Mouse (Mus musculus) frontal cortex, postnatal 10 days (tissue): Measurements from ENCODE around the gene Rarg.
A peak's percentile ranks its signal among the peaks of the same experiment; 100 is the strongest.
"Not testable (repeated sequence)": the region's sequence is repeated elsewhere in the genome, so short reads cannot be mapped to it uniquely, and the experiment has no call there.

ENCODE experiments used
- DNase-seq, 2 experiments: peaks; one replicate each; pipeline ENCODE4 v3.0.0; 2022; ENCODE audit warnings: low spot score in 2 of 2, mixed read lengths in 1 of 2

Rarg gene

GRCm38 (mm10) chr15:102238543-102239259 is 18.6 kb downstream of the Rarg start:
- no peak for DNase-seq

GRCm38 (mm10) chr15:102235371-102236027 is 21.8 kb downstream of the Rarg start:
- DNase-seq = no peak

GRCm38 (mm10) chr15:102233896-102234295 is 23.4 kb downstream of the Rarg start:
- no peak for DNase-seq

- no peak for DNase-seq
Observed at GRCm38 (mm10) chr15:102232764-102233163, 24.6 kb downstream of the Rarg start.

- no peak for DNase-seq
Observed at GRCm38 (mm10) chr15:102231748-102232147, 25.6 kb downstream of the Rarg start, which contains the start of gene Itgb7. Gene Itgb7 (minus strand): TSS chr15:102231944.

- DNase-seq = no peak
Observed at GRCm38 (mm10) chr15:102230408-102231321, 26.7 kb downstream of the Rarg start.

GRCm38 (mm10) chr15:102225619-102226018 is 31.7 kb downstream of the Rarg start:
- DNase-seq = not testable (repeated sequence)

GRCm38 (mm10) chr15:102224992-102225617 is 32.2 kb downstream of the Rarg start:
- DNase-seq = no peak

GRCm38 (mm10) chr15:102224186-102224991 is 32.9 kb downstream of the Rarg start:
- peak in 1 of 2 experiments; percentile 78 for DNase-seq

GRCm38 (mm10) chr15:102222386-102222785 is 34.9 kb downstream of the Rarg start:
- DNase-seq = no peak

- DNase-seq = no peak
Observed at GRCm38 (mm10) chr15:102217325-102217724, 40.0 kb downstream of the Rarg start.

GRCm38 (mm10) chr15:102216459-102217228 is 40.7 kb downstream of the Rarg start:
- no peak for DNase-seq

GRCm38 (mm10) chr15:102215624-102216023 is 41.7 kb downstream of the Rarg start:
- DNase-seq = no peak

GRCm38 (mm10) chr15:102214132-102214531 is 43.2 kb downstream of the Rarg start:
- DNase-seq = no peak

GRCm38 (mm10) chr15:102211895-102212294 is 45.4 kb downstream of the Rarg start:
- no peak for DNase-seq

- DNase-seq = no peak
Observed at GRCm38 (mm10) chr15:102210816-102211215, 46.5 kb downstream of the Rarg start.

- no peak for DNase-seq
Observed at GRCm38 (mm10) chr15:102209114-102209513, 48.2 kb downstream of the Rarg start.

GRCm38 (mm10) chr15:102208092-102208561 is 49.2 kb downstream of the Rarg start:
- no peak for DNase-seq

- DNase-seq = no peak
Observed at GRCm38 (mm10) chr15:102207351-102207750, 50.0 kb downstream of the Rarg start.

- DNase-seq = peak; percentile 46 to 48
Observed at GRCm38 (mm10) chr15:102205779-102206178, 51.5 kb downstream of the Rarg start.
